Mouse (Mus musculus) C2C12 (cell line): ENCODE data around the gene Lrmda. TPM values are rescaled to one million over a fixed set of nuclear protein-coding genes. Genes with fewer than 3 reads are reported as not detected.

Experiments
- H3K27me3 ChIP-seq: one replicate; pipeline ENCODE4 v1.6.1; 2011; ENCODE audit not compliant: control insufficient read depth, insufficient read depth, insufficient read length
- H3K36me3 ChIP-seq: one replicate; pipeline ENCODE4 v1.6.1; 2011; ENCODE audit not compliant: control insufficient read depth, insufficient read depth
- H3K4me3 ChIP-seq: one replicate; pipeline ENCODE4 v1.5.1; 2011; ENCODE audit warnings: mild to moderate bottlenecking, control low read depth; ENCODE audit not compliant: poor library complexity, insufficient read depth, severe bottlenecking
- H3K79me2 ChIP-seq: one replicate; pipeline ENCODE4 v1.6.1; 2011; ENCODE audit not compliant: control insufficient read depth, insufficient read depth
- H3K79me3 ChIP-seq: one replicate; pipeline ENCODE4 v1.6.1; 2011; ENCODE audit warnings: low read depth, control low read depth
- H3ac ChIP-seq: one replicate; pipeline ENCODE3; 2011; ENCODE audit warnings: low read depth; ENCODE audit not compliant: control insufficient read depth, insufficient read length
- CEBPB ChIP-seq: IDR thresholded peaks from one replicate; pipeline ENCODE4 v1.6.1; 2011; ENCODE audit warnings: low read depth, mild to moderate bottlenecking, control low read depth, moderate library complexity
- CTCF ChIP-seq: IDR thresholded peaks from one replicate; pipeline ENCODE4 v1.5.1; 2011; ENCODE audit not compliant: control insufficient read depth, insufficient read depth, insufficient read length
- FOSL1 ChIP-seq: IDR thresholded peaks from one replicate; pipeline ENCODE4 v1.8.0; 2011; ENCODE audit warnings: mild to moderate bottlenecking, low read length; ENCODE audit not compliant: poor library complexity, insufficient read depth, severe bottlenecking
- MAX ChIP-seq: IDR thresholded peaks from one replicate; pipeline ENCODE4 v1.6.1; 2011; ENCODE audit warnings: mild to moderate bottlenecking, control low read depth
- MYOD1 ChIP-seq: IDR thresholded peaks from one replicate; pipeline ENCODE4 v1.6.1; 2011; ENCODE audit warnings: low read depth; ENCODE audit not compliant: control insufficient read depth, insufficient read length
- MYOG ChIP-seq: IDR thresholded peaks from one replicate; pipeline ENCODE4 v1.6.1; 2011; ENCODE audit not compliant: control insufficient read depth, insufficient read length; ENCODE audit errors: extremely low read depth
- USF1 ChIP-seq: IDR thresholded peaks from one replicate; pipeline ENCODE4 v1.6.1; 2011; ENCODE audit warnings: low read depth, mild to moderate bottlenecking, control low read depth, moderate library complexity
- polyA plus RNA-seq: library from polyadenylated mRNA; unstranded; fragments of >200 nt; fragmentation: generic; extraction: Trizol; gene quantifications from one replicate; pipeline ENCODE4 v1.2.1, GENCODE M21; 2012; ENCODE audit warnings: missing spikeins

Gene Lrmda
- polyA plus RNA-seq, 1 experiment, result not detected

- H3K79me2 ChIP-seq, result no peaks in the 10 kb centered on the region
- H3K4me3 ChIP-seq, result no peak overlapping the region
- no peaks in the 10 kb centered on the region for H3K27me3 ChIP-seq
- no peaks in the 10 kb centered on the region for H3K36me3 ChIP-seq
- no peaks in the 10 kb centered on the region for H3K79me3 ChIP-seq
- TF ChIP-seq FOSL1 (no peak), MAX (no peak), CTCF (no peak)
- H3ac ChIP-seq, result no peak overlapping the region
These were observed 422.4 kb downstream of the Lrmda start for GRCm38 (mm10) chr14:22441859-22442447.

- H3K79me2 ChIP-seq, result no peaks in the 10 kb centered on the region
- TF ChIP-seq CTCF (no peak), USF1 (no peak), MAX (no peak), FOSL1 (no peak)
- no peak overlapping the region for H3ac ChIP-seq
- H3K79me3 ChIP-seq, result no peaks in the 10 kb centered on the region
- H3K27me3 ChIP-seq, result peaks cover 3% of the 10 kb centered on the region
- H3K36me3 ChIP-seq, result no peaks in the 10 kb centered on the region
- H3K4me3 ChIP-seq, result no peak overlapping the region
These were observed 423.2 kb downstream of the Lrmda start for GRCm38 (mm10) chr14:22442719-22443118.

- H3K79me2 ChIP-seq, result no peaks in the 10 kb centered on the region
- H3K4me3 ChIP-seq, result no peak overlapping the region
- no peaks in the 10 kb centered on the region for H3K36me3 ChIP-seq
- H3ac ChIP-seq, result no peak overlapping the region
- H3K79me3 ChIP-seq, result no peaks in the 10 kb centered on the region
- no peak for TF ChIP-seq FOSL1
- TF ChIP-seq CTCF, result no peak
- TF ChIP-seq CEBPB, result no peak
- no peak for TF ChIP-seq MAX
- TF ChIP-seq MYOG, result no peak
- TF ChIP-seq MYOD1, result no peak
- no peak for TF ChIP-seq USF1
- peaks cover 3% of the 10 kb centered on the region for H3K27me3 ChIP-seq
These were observed 425.0 kb downstream of the Lrmda start for GRCm38 (mm10) chr14:22444541-22444940.

DNA sequence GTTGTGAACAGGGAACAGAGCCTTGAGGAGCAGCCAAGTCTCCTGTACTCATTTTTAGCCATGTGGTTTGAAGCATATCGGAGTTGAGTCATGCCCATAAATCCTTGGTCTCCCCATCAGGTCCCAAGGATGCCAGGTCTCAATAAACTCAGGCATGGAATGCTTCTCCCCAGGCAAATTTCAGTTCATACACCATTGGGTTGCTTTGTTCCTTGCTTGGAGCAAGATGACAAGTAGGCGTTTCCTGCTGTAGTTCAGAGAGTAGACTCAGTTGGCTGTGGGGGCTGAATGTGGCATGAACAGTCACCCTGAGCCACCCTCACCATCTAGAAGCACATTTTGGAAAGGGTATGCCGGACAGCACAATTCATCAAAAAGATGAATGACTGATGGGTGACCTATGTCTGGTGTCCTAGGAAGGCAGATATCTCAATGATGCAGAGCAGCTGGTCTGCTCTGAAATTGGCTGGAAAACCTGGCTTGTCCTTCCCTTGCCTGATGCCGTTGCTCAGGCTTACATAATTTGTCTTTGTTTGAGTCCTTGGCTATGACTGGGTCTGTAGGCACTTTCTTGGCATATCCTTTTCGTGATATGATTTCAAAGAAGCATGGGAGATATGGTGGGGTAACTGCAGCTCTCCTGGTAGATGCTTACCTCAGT is 425.8 kb downstream of the Lrmda start:
- no peaks in the 10 kb centered on the region for H3K79me3 ChIP-seq
- H3K79me2 ChIP-seq, result no peaks in the 10 kb centered on the region
- H3K36me3 ChIP-seq, result no peaks in the 10 kb centered on the region
- no peak overlapping the region for H3ac ChIP-seq
- no peak for TF ChIP-seq CEBPB
- no peak overlapping the region for H3K4me3 ChIP-seq
- H3K27me3 ChIP-seq, result peaks cover 3% of the 10 kb centered on the region

DNA sequence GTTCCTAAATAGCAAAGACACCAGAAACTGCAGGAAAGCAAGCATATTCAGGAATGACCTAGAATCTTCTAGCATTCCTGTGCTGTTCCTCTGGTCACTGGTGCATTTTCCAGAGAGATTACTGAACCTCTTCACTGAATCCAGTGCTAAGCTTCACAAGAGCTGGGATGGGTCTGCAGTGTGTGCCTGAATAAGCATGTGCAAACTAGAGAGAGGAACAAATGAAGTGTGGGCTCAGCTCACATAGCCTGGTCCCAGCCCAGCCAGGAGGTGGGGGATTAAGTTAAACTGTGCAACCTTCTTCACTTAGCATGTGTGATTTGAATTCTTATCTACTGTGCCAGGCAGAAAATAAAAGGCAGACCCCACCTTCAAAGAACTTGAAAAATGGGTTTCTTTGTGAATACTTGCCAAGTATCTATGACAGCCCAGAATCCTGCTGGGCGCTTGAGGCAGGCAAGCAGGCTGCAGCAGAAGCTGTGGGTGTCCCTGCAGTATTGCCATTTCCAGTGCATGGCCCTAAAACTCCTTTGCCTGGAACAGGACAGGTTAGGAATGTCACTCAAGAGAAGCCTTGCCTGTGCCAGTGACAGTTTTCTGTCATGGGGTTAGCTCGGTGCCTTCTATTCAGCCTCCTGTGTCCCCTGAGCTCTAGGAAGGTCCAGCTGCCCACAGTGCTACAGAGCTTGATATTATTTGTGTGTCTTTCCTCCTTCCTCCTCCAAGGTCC is 426.5 kb downstream of the Lrmda start:
- no peak overlapping the region for H3K4me3 ChIP-seq
- H3K36me3 ChIP-seq, result no peaks in the 10 kb centered on the region
- TF ChIP-seq MYOG, result no peak
- no peak for TF ChIP-seq CTCF
- TF ChIP-seq MYOD1, result no peak
- TF ChIP-seq CEBPB, result no peak
- no peak for TF ChIP-seq MAX
- TF ChIP-seq USF1, result no peak
- no peak for TF ChIP-seq FOSL1
- peaks cover 3% of the 10 kb centered on the region for H3K27me3 ChIP-seq
- no peaks in the 10 kb centered on the region for H3K79me2 ChIP-seq
- H3K79me3 ChIP-seq, result no peaks in the 10 kb centered on the region
- no peak overlapping the region for H3ac ChIP-seq

DNA sequence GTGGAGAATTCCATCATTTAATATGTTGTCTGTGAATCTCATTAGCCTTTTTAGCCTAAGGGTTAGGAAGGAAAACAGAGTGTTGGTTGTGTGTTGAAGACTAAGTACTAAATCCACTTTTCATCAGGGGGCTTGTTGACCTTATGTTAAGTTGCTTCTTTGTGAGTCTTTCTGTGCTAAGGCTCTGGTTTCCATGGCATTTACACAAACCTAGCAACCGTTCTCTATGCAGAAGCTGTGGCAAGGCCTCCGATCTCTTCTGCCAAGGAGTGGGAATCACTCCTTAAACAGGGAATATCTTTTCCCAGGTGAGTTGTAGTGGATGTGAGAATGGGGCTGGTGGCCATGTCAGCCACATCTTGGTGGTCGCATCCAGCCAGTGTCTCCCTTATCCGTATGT is 432.1 kb downstream of the Lrmda start:
- H3K79me3 ChIP-seq, result no peaks in the 10 kb centered on the region
- H3K27me3 ChIP-seq, result peaks cover 10% of the 10 kb centered on the region
- no peaks in the 10 kb centered on the region for H3K36me3 ChIP-seq
- no peak overlapping the region for H3K4me3 ChIP-seq
- no peak for TF ChIP-seq MYOD1
- no peak for TF ChIP-seq CTCF
- no peak for TF ChIP-seq CEBPB
- TF ChIP-seq MAX, result no peak
- TF ChIP-seq USF1, result no peak
- no peak for TF ChIP-seq MYOG
- TF ChIP-seq FOSL1, result no peak
- no peaks in the 10 kb centered on the region for H3K79me2 ChIP-seq
- no peak overlapping the region for H3ac ChIP-seq
